Mouse (Mus musculus): ENCODE measurements around the gene Olfr622. TPM values are rescaled to one million over a fixed set of nuclear protein-coding genes. Genes with fewer than 3 reads are reported as not detected.

Olfr622 gene
- polyA plus RNA-seq, 1 experiment from 2014 or later, result not detected

- no peak within 1 kb of the TSS for H3K9ac ChIP-seq (replicated peaks; ENCODE audit: low read depth, low read length)
- WGBS, result 75% methylated on average over 2 of the region's 2 CpGs
- H3K27ac ChIP-seq (ENCODE audit: low read length), result no peak within 1 kb of the TSS
- H3K4me3 ChIP-seq (ENCODE audit: low read depth, low read length), result no peak within 1 kb of the TSS
- no peaks in the 10 kb centered on the region for H3K36me3 ChIP-seq (ENCODE audit: control insufficient read depth, insufficient read depth, low read length)
- H3K9me3 ChIP-seq (ENCODE audit: control insufficient read depth, low read depth, low read length), result no peaks in the 10 kb centered on the region
- H3K4me1 ChIP-seq (ENCODE audit: control insufficient read depth, insufficient read depth, low read length), result no peaks in the 10 kb centered on the region
- no peaks in the 10 kb centered on the region for H3K27me3 ChIP-seq (ENCODE audit: control insufficient read depth, insufficient read depth, low read length)
- ATAC-seq (ENCODE audit: insufficient number of reproducible peaks, insufficient read depth, low FRiP score, low read depth), result no peak
- no peak within 1 kb of the TSS for H3K4me2 ChIP-seq (replicated peaks; ENCODE audit: low read depth, low read length)
Measured at GRCm38 (mm10) chr7:103589803-103590202, 52.7 kb downstream of the Olfr622 start, which contains the start of gene Olfr618. Gene Olfr618, plus strand, starts transcription at chr7:103590103.

Other genes with a start within 250 kb of the Olfr622 start
- not detected in 2 replicates for gene Usp17lc, start 227.6 kb downstream of the Olfr622 start, polyA plus RNA-seq (2014; fragmentation: Nextera tagmentation; extraction: Ambion mirVana)
- not detected in 2 replicates for gene Olfr605, start 197.3 kb downstream of the Olfr622 start, polyA plus RNA-seq (2014; fragmentation: Nextera tagmentation; extraction: Ambion mirVana)
- gene Olfr606, start 193.7 kb downstream of the Olfr622 start, polyA plus RNA-seq (2014; fragmentation: Nextera tagmentation; extraction: Ambion mirVana), result not detected in 2 replicates
- gene Olfr607, start 178.6 kb downstream of the Olfr622 start, polyA plus RNA-seq (2014; fragmentation: Nextera tagmentation; extraction: Ambion mirVana), result not detected in 2 replicates
- not detected in 2 replicates for gene Olfr608, start 172.8 kb downstream of the Olfr622 start, polyA plus RNA-seq (2014; fragmentation: Nextera tagmentation; extraction: Ambion mirVana)
- not detected in 2 replicates for gene Olfr609, start 144.6 kb downstream of the Olfr622 start, polyA plus RNA-seq (2014; fragmentation: Nextera tagmentation; extraction: Ambion mirVana)
- gene Olfr610, start 130.6 kb downstream of the Olfr622 start, polyA plus RNA-seq (2014; fragmentation: Nextera tagmentation; extraction: Ambion mirVana), result not detected in 2 replicates
- not detected in 2 replicates for gene Olfr611, start 121.9 kb downstream of the Olfr622 start, polyA plus RNA-seq (2014; fragmentation: Nextera tagmentation; extraction: Ambion mirVana)
- not detected in 2 replicates for gene Olfr612, start 100.0 kb downstream of the Olfr622 start, polyA plus RNA-seq (2014; fragmentation: Nextera tagmentation; extraction: Ambion mirVana)
- not detected in 2 replicates for gene Olfr613, start 94.6 kb downstream of the Olfr622 start, polyA plus RNA-seq (2014; fragmentation: Nextera tagmentation; extraction: Ambion mirVana)
- not detected in 2 replicates for gene Olfr615, start 86.6 kb downstream of the Olfr622 start, polyA plus RNA-seq (2014; fragmentation: Nextera tagmentation; extraction: Ambion mirVana)
- not detected in 2 replicates for gene Olfr616, start 73.6 kb downstream of the Olfr622 start, polyA plus RNA-seq (2014; fragmentation: Nextera tagmentation; extraction: Ambion mirVana)
- gene Olfr617, start 69.6 kb downstream of the Olfr622 start, polyA plus RNA-seq (2014; fragmentation: Nextera tagmentation; extraction: Ambion mirVana), result not detected in 2 replicates
- not detected in 2 replicates for gene Olfr618, start 52.6 kb downstream of the Olfr622 start, polyA plus RNA-seq (2014; fragmentation: Nextera tagmentation; extraction: Ambion mirVana)
- gene Olfr619, start 42.1 kb downstream of the Olfr622 start, polyA plus RNA-seq (2014; fragmentation: Nextera tagmentation; extraction: Ambion mirVana), result not detected in 2 replicates
- gene Olfr620, start 30.2 kb downstream of the Olfr622 start, polyA plus RNA-seq (2014; fragmentation: Nextera tagmentation; extraction: Ambion mirVana), result not detected in 2 replicates
- gene Olfr623, start 21.0 kb upstream of the Olfr622 start, polyA plus RNA-seq (2014; fragmentation: Nextera tagmentation; extraction: Ambion mirVana), result not detected in 2 replicates
- 0.04 TPM in 1 of 2 replicates, not detected in the other for gene Olfr624, start 28.5 kb upstream of the Olfr622 start, polyA plus RNA-seq (2014; fragmentation: Nextera tagmentation; extraction: Ambion mirVana)
- not detected in 2 replicates for gene Olfr625-ps1, start 40.0 kb upstream of the Olfr622 start, polyA plus RNA-seq (2014; fragmentation: Nextera tagmentation; extraction: Ambion mirVana)
- gene Olfr243, start 72.0 kb upstream of the Olfr622 start, polyA plus RNA-seq (2014; fragmentation: Nextera tagmentation; extraction: Ambion mirVana), result not detected in 2 replicates
- not detected in 2 replicates for gene Olfr628, start 87.7 kb upstream of the Olfr622 start, polyA plus RNA-seq (2014; fragmentation: Nextera tagmentation; extraction: Ambion mirVana)
- not detected in 2 replicates for gene Olfr629, start 102.2 kb upstream of the Olfr622 start, polyA plus RNA-seq (2014; fragmentation: Nextera tagmentation; extraction: Ambion mirVana)
- gene Olfr630, start 114.6 kb upstream of the Olfr622 start, polyA plus RNA-seq (2014; fragmentation: Nextera tagmentation; extraction: Ambion mirVana), result not detected in 2 replicates
- gene Olfr69, start 128.9 kb upstream of the Olfr622 start, polyA plus RNA-seq (2014; fragmentation: Nextera tagmentation; extraction: Ambion mirVana), result not detected in 2 replicates
- not detected in 2 replicates for gene Olfr68, start 137.0 kb upstream of the Olfr622 start, polyA plus RNA-seq (2014; fragmentation: Nextera tagmentation; extraction: Ambion mirVana)
- gene Olfr67, start 149.1 kb upstream of the Olfr622 start, polyA plus RNA-seq (2014; fragmentation: Nextera tagmentation; extraction: Ambion mirVana), result not detected in 2 replicates
- 1,564 and 1,619 TPM in 2 replicates for gene Hbb-bt, start 171.3 kb upstream of the Olfr622 start, polyA plus RNA-seq (2014; fragmentation: Nextera tagmentation; extraction: Ambion mirVana)
- gene Hbb-bs, start 185.4 kb upstream of the Olfr622 start, polyA plus RNA-seq (2014; fragmentation: Nextera tagmentation; extraction: Ambion mirVana), result 3,670 and 3,888 TPM in 2 replicates
- gene Hbb-bh2, start 197.8 kb upstream of the Olfr622 start, polyA plus RNA-seq (2014; fragmentation: Nextera tagmentation; extraction: Ambion mirVana), result not detected in 2 replicates
- 2.9 and 6.2 TPM in 2 replicates for gene Hbb-bh1, start 200.5 kb upstream of the Olfr622 start, polyA plus RNA-seq (2014; fragmentation: Nextera tagmentation; extraction: Ambion mirVana)
- gene Hbb-y, start 210.5 kb upstream of the Olfr622 start, polyA plus RNA-seq (2014; fragmentation: Nextera tagmentation; extraction: Ambion mirVana), result 616 and 882 TPM in 2 replicates
- gene Olfr66, start 243.6 kb upstream of the Olfr622 start, polyA plus RNA-seq (2014; fragmentation: Nextera tagmentation; extraction: Ambion mirVana), result not detected in 2 replicates

Data from stomach, embryonic 14.5 days (tissue).